Mouse (Mus musculus) embryonic facial prominence, embryonic 10.5 days (tissue): ENCODE results near the gene Slc5a5. TPM values are rescaled to one million over a fixed set of nuclear protein-coding genes. Genes with fewer than 3 reads are reported as not detected.

Source experiments
- DNase-seq: peaks from one replicate; pipeline ENCODE4 v3.0.0-alpha.2; 2017; ENCODE audit warnings: low spot score
- H3K27ac ChIP-seq: fragments of 300-500 bp; sonication (generic); replicated peaks from 2 replicates; pipeline ENCODE4 v1.5.1; 2016; ENCODE audit warnings: mild to moderate bottlenecking
- H3K27me3 ChIP-seq: fragments of 300-500 bp; sonication (generic); replicated peaks from 2 replicates; pipeline ENCODE4 v1.6.1; 2016; ENCODE audit warnings: low read depth, mild to moderate bottlenecking; ENCODE audit not compliant: poor library complexity, severe bottlenecking
- H3K36me3 ChIP-seq: fragments of 300-500 bp; sonication (generic); replicated peaks from 2 replicates; pipeline ENCODE4 v1.6.1; 2016; ENCODE audit warnings: mild to moderate bottlenecking, moderate library complexity
- H3K4me1 ChIP-seq: fragments of 300-500 bp; sonication (generic); 2 replicates; pipeline ENCODE4 v1.6.1; 2016
- H3K4me3 ChIP-seq: fragments of 300-500 bp; sonication (generic); 2 replicates; pipeline ENCODE4 v1.5.1; 2016; ENCODE audit warnings: mild to moderate bottlenecking, moderate library complexity
- H3K9me3 ChIP-seq: fragments of 300-500 bp; sonication (generic); 2 replicates; pipeline ENCODE4 v1.6.1; 2016; ENCODE audit warnings: mild to moderate bottlenecking
- WGBS: fragments of 180-500 bp; shearing (Covaris S2); methylation state at CpG from one replicate; pipeline ENCODE4 v1.1.7; 2016; 5-methylcytosine and 5-hydroxymethylcytosine counted together
- polyA plus RNA-seq: library from polyadenylated mRNA; unstranded; fragments of >200 nt; fragmentation: Nextera tagmentation; extraction: Ambion mirVana; gene quantifications from 2 replicates; pipeline ENCODE4 v1.2.1, GENCODE M21; 2016

The Slc5a5 gene
- polyA plus RNA-seq, 1 experiment from 2014 or later = 0.30 TPM

GRCm38 (mm10) chr8:70856541-70857197 is 35.9 kb downstream of the Slc5a5 start:
- H3K27me3 ChIP-seq = peaks cover 52% of the 10 kb centered on the region
- peak; percentile 84 for DNase-seq
- 6% methylated on average over 33 of the region's 33 CpGs for WGBS
- no peaks in the 10 kb centered on the region; the same call in 1 of the 2 replicates for H3K36me3 ChIP-seq
- H3K9me3 ChIP-seq = no peaks in the 10 kb centered on the region
- peaks cover 48% of the 10 kb centered on the region for H3K4me1 ChIP-seq
- peak overlapping the region; percentile 66 for H3K4me3 ChIP-seq
- H3K27ac ChIP-seq = peak overlapping the region; percentile 70

GRCm38 (mm10) chr8:70856028-70856427 is 36.5 kb downstream of the Slc5a5 start:
- Histone ChIP-seq H3K4me3 (peak overlapping the region; percentile 66; the same call in 1 of the 2 replicates), H3K36me3 (no peaks in the 10 kb centered on the region; the same call in 1 of the 2 replicates), H3K4me1 (peaks cover 45% of the 10 kb centered on the region), H3K9me3 (no peaks in the 10 kb centered on the region), H3K27me3 (peaks cover 45% of the 10 kb centered on the region), H3K27ac (no peak overlapping the region)
- DNase-seq = no peak
- WGBS = 66% methylated on average over 5 of the region's 5 CpGs

GRCm38 (mm10) chr8:70853863-70854262 is 38.7 kb downstream of the Slc5a5 start:
- no peak for DNase-seq
- peaks cover 43% of the 10 kb centered on the region for H3K4me1 ChIP-seq
- no peaks in the 10 kb centered on the region; the same call in 1 of the 2 replicates for H3K36me3 ChIP-seq
- peaks cover 31% of the 10 kb centered on the region for H3K27me3 ChIP-seq
- WGBS = 75% methylated on average over 2 of the region's 2 CpGs
- no peak overlapping the region for H3K4me3 ChIP-seq
- H3K27ac ChIP-seq = no peak overlapping the region
- no peaks in the 10 kb centered on the region for H3K9me3 ChIP-seq

GRCm38 (mm10) chr8:70852595-70853231 is 39.8 kb downstream of the Slc5a5 start:
- no peak for DNase-seq
- Histone ChIP-seq H3K36me3 (no peaks in the 10 kb centered on the region; the same call in 1 of the 2 replicates), H3K9me3 (no peaks in the 10 kb centered on the region), H3K27me3 (peaks cover 35% of the 10 kb centered on the region), H3K4me1 (peaks cover 32% of the 10 kb centered on the region), H3K4me3 (no peak overlapping the region), H3K27ac (no peak overlapping the region)
- 91% methylated on average over 41 of the region's 41 CpGs for WGBS

- Histone ChIP-seq H3K9me3 (no peaks in the 10 kb centered on the region), H3K27ac (no peak overlapping the region), H3K4me3 (no peak overlapping the region), H3K27me3 (peaks cover 41% of the 10 kb centered on the region), H3K36me3 (no peaks in the 10 kb centered on the region; the same call in 1 of the 2 replicates), H3K4me1 (peaks cover 23% of the 10 kb centered on the region)
- no peak for DNase-seq
- WGBS = 60% methylated on average over 6 of the region's 6 CpGs
Measured at GRCm38 (mm10) chr8:70851837-70852236, 40.7 kb downstream of the Slc5a5 start.

GRCm38 (mm10) chr8:70850947-70851346 is 41.6 kb downstream of the Slc5a5 start:
- 81% methylated on average over 4 of the region's 4 CpGs for whole genome bisulfite sequencing
- Histone ChIP-seq H3K9me3 (no peaks in the 10 kb centered on the region), H3K36me3 (no peaks in the 10 kb centered on the region; the same call in 1 of the 2 replicates), H3K27ac (no peak overlapping the region), H3K27me3 (peaks cover 42% of the 10 kb centered on the region), H3K4me1 (peaks cover 17% of the 10 kb centered on the region), H3K4me3 (no peak overlapping the region)
- no peak for DNase-seq

GRCm38 (mm10) chr8:70850132-70850845 is 42.3 kb downstream of the Slc5a5 start:
- Histone ChIP-seq H3K4me3 (no peak overlapping the region), H3K27ac (no peak overlapping the region), H3K4me1 (peaks cover 14% of the 10 kb centered on the region), H3K9me3 (no peaks in the 10 kb centered on the region), H3K36me3 (no peaks in the 10 kb centered on the region; the same call in 1 of the 2 replicates), H3K27me3 (peaks cover 36% of the 10 kb centered on the region)
- no peak for DNase-seq
- WGBS = 82% methylated on average over 7 of the region's 7 CpGs

- no peaks in the 10 kb centered on the region for H3K9me3 ChIP-seq
- peaks cover 28% of the 10 kb centered on the region for H3K27me3 ChIP-seq
- no peak for DNase-seq
- no peaks in the 10 kb centered on the region; the same call in 1 of the 2 replicates for H3K36me3 ChIP-seq
- H3K4me3 ChIP-seq = no peak overlapping the region
- no peak overlapping the region for H3K27ac ChIP-seq
- H3K4me1 ChIP-seq = peaks cover 17% of the 10 kb centered on the region
- 87% methylated on average over 3 of the region's 3 CpGs for WGBS
Measured at GRCm38 (mm10) chr8:70849333-70849990, 43.1 kb downstream of the Slc5a5 start.

GRCm38 (mm10) chr8:70846371-70847154 is 46.0 kb downstream of the Slc5a5 start:
- H3K27me3 ChIP-seq = peaks cover 42% of the 10 kb centered on the region
- WGBS = 59% methylated on average over 15 of the region's 15 CpGs
- no peaks in the 10 kb centered on the region for H3K36me3 ChIP-seq
- no peak overlapping the region for H3K27ac ChIP-seq
- no peak for DNase-seq
- peaks cover 15% of the 10 kb centered on the region for H3K4me1 ChIP-seq
- no peak overlapping the region for H3K4me3 ChIP-seq
- H3K9me3 ChIP-seq = no peaks in the 10 kb centered on the region

GRCm38 (mm10) chr8:70845108-70845507 is 47.4 kb downstream of the Slc5a5 start:
- no peak overlapping the region for H3K27ac ChIP-seq
- WGBS = 37% methylated on average over 5 of the region's 5 CpGs
- peaks cover 27% of the 10 kb centered on the region for H3K4me1 ChIP-seq

GRCm38 (mm10) chr8:70844523-70844922 is 48.0 kb downstream of the Slc5a5 start:
- Histone ChIP-seq H3K27ac (peak overlapping the region; percentile 62), H3K4me3 (peak overlapping the region; percentile 27), H3K27me3 (peaks cover 42% of the 10 kb centered on the region), H3K36me3 (no peaks in the 10 kb centered on the region), H3K4me1 (peaks cover 30% of the 10 kb centered on the region), H3K9me3 (no peaks in the 10 kb centered on the region)
- WGBS = under 1% methylated on average over 6 of the region's 6 CpGs
- peak; percentile 94 for DNase-seq

More at GRCm38 (mm10) chr8:70845108-70845507, 47.4 kb downstream of the Slc5a5 start:
- Histone ChIP-seq H3K27me3 (peaks cover 42% of the 10 kb centered on the region), H3K9me3 (no peaks in the 10 kb centered on the region), H3K36me3 (no peaks in the 10 kb centered on the region), H3K4me3 (no peak overlapping the region)
- no peak for DNase-seq
